Comparison of ENCODE assay signal across 9 mouse cellular contexts in the genomic region with DNA sequence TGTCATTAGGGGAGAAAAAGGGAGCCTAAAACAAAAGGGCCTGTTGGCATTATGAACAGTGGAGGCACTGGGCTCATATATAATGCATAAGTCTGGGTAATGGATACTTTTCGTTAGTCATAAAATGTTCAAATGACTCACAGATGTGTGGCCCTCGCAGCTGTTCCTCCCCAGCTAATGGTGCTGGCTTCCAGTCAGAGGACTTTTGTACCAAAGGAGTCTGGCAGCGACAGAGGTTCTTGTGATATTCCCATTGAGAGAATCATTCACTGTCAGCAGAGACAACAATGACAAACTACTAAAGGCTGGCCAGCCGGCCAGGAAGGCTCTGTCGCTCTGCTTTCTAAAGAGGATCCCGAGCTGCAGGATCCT. TPM values are rescaled to one million over a fixed set of nuclear protein-coding genes. Genes with fewer than 3 reads are reported as not detected.
DNase-seq lines count a peak whose midpoint lies in the region; ATAC-seq lines count a peak whose summit lies in the region.
"Had no signal": no experiment of that assay in that cellular context is flagged by ENCODE, and none has a peak within 500 bp of the region (broad histone marks: within the 10 kb centered on the region; RNA-seq: fewer than 3 reads in every experiment).

No protein-coding gene starts in this region.

- DNase-seq in heart, adult 11 months = peak; percentile 87
- peak; percentile 68 for DNase-seq in adrenal gland, postnatal 14 days
- DNase-seq in heart, postnatal 4 days = peak; percentile 14
- DNase-seq in cerebellum, adult 8-10 months = no peak
- no peak for DNase-seq in liver, embryonic 11.5 days (ENCODE audit: low spot score)
- DNase-seq in lung, postnatal 14 days = no peak

- no peak overlapping the region for H3K9ac ChIP-seq in heart, embryonic 11.5 days (ENCODE audit: low read depth, low read length)
- peak overlapping the region; percentile 26; the same call in 1 of the 2 replicates for H3K9ac ChIP-seq in limb, embryonic 13.5 days
- no peak overlapping the region for H3K9ac ChIP-seq in liver, embryonic 11.5 days (ENCODE audit: low read depth, low read length)
- H3K9ac ChIP-seq: liver, embryonic 15.5 days had no signal

- 35% methylated on average over 6 of the region's 6 CpGs for WGBS in heart, embryonic 11.5 days (ENCODE audit: insufficient replicate concordance)
- 23% methylated on average over 6 of the region's 6 CpGs for WGBS in limb, embryonic 13.5 days
- WGBS in liver, embryonic 11.5 days = 52% methylated on average over 6 of the region's 6 CpGs

- no peak for ATAC-seq in heart, embryonic 11.5 days (replicated peaks; ENCODE audit: insufficient number of reproducible peaks, low FRiP score, low TSS enrichment)
- peak; percentile 83 for ATAC-seq in limb, embryonic 13.5 days (ENCODE audit: low FRiP score, low read depth)
- ATAC-seq in liver, embryonic 11.5 days (replicated peaks; ENCODE audit: low FRiP score) = no peak

- H3K27ac ChIP-seq in heart, embryonic 11.5 days (ENCODE audit: low read depth, low read length) = no peak overlapping the region
- H3K27ac ChIP-seq in limb, embryonic 13.5 days = peak overlapping the region; percentile 87
- H3K27ac ChIP-seq in liver, embryonic 11.5 days (ENCODE audit: low read depth, low read length) = no peak overlapping the region
- H3K27ac ChIP-seq: liver, embryonic 15.5 days had no signal

- no peak overlapping the region for H3K4me2 ChIP-seq in heart, embryonic 11.5 days
- no peak overlapping the region for H3K4me2 ChIP-seq in limb, embryonic 13.5 days (replicated peaks)
- no peak overlapping the region for H3K4me2 ChIP-seq in liver, embryonic 11.5 days
- H3K4me2 ChIP-seq: liver, embryonic 15.5 days had no signal

- no peaks in the 10 kb centered on the region for H3K36me3 ChIP-seq in heart, embryonic 11.5 days (ENCODE audit: control insufficient read depth, insufficient read depth, low read length)
- H3K36me3 ChIP-seq in limb, embryonic 13.5 days = no peaks in the 10 kb centered on the region
- no peaks in the 10 kb centered on the region for H3K36me3 ChIP-seq in liver, embryonic 11.5 days (ENCODE audit: control insufficient read depth, insufficient read depth, low read length)
- H3K36me3 ChIP-seq: liver, embryonic 15.5 days had no signal

- H3K27me3 ChIP-seq in heart, embryonic 11.5 days (ENCODE audit: control insufficient read depth, insufficient read depth, low read length) = no peaks in the 10 kb centered on the region
- no peaks in the 10 kb centered on the region for H3K27me3 ChIP-seq in limb, embryonic 13.5 days
- no peaks in the 10 kb centered on the region for H3K27me3 ChIP-seq in liver, embryonic 11.5 days (replicated peaks; ENCODE audit: control insufficient read depth, insufficient read depth, low read length)
- H3K27me3 ChIP-seq: liver, embryonic 15.5 days had no signal

- no peaks in the 10 kb centered on the region for H3K9me3 ChIP-seq in heart, embryonic 11.5 days (replicated peaks; ENCODE audit: control insufficient read depth, low read length)
- H3K9me3 ChIP-seq in limb, embryonic 13.5 days = no peaks in the 10 kb centered on the region
- no peaks in the 10 kb centered on the region; the same call in 1 of the 2 replicates for H3K9me3 ChIP-seq in liver, embryonic 11.5 days (ENCODE audit: control insufficient read depth, low read length)
- H3K9me3 ChIP-seq: liver, embryonic 15.5 days had no signal

- peaks cover 6% of the 10 kb centered on the region; the same call in 1 of the 2 replicates for H3K4me1 ChIP-seq in heart, embryonic 11.5 days (ENCODE audit: control insufficient read depth, insufficient read depth, low read length)
- H3K4me1 ChIP-seq in limb, embryonic 13.5 days = peaks cover 35% of the 10 kb centered on the region
- no peaks in the 10 kb centered on the region for H3K4me1 ChIP-seq in liver, embryonic 11.5 days (replicated peaks; ENCODE audit: control insufficient read depth, insufficient read depth, low read length)
- H3K4me1 ChIP-seq: liver, embryonic 15.5 days had no signal

- H3K4me3 ChIP-seq in heart, embryonic 11.5 days (ENCODE audit: low read depth, low read length) = no peak overlapping the region
- H3K4me3 ChIP-seq in limb, embryonic 13.5 days = no peak overlapping the region
- H3K4me3 ChIP-seq in liver, embryonic 11.5 days (ENCODE audit: low read depth, low read length) = no peak overlapping the region
- H3K4me3 ChIP-seq: liver, embryonic 15.5 days had no signal

RNA-seq across cellular contexts. Expression of a gene that starts 21.5 kb away (rescaled TPM):
- polyA plus RNA-seq in heart, embryonic 11.5 days (2014; fragmentation: Nextera tagmentation; extraction: Ambion mirVana) = 528 and 531 TPM in 2 replicates
- total RNA-seq in adrenal gland, postnatal 14 days (2021) = 547 and 568 TPM in 2 replicates
- 100 to 1,000 TPM; 873 to 920 TPM for total RNA-seq in heart, postnatal 4 days (2021)
- 239 and 242 TPM in 2 replicates for polyA plus RNA-seq in limb, embryonic 13.5 days (2015; fragmentation: Nextera tagmentation; extraction: Ambion mirVana)
- 331 and 352 TPM in 2 replicates for polyA plus RNA-seq in liver, embryonic 11.5 days (2014; fragmentation: Nextera tagmentation; extraction: Ambion mirVana)

RNA-seq across cellular contexts. Expression of a gene that starts 21.7 kb away (rescaled TPM):
- polyA plus RNA-seq in heart, embryonic 11.5 days (2014; fragmentation: Nextera tagmentation; extraction: Ambion mirVana) = 20.5 and 22.2 TPM in 2 replicates
- total RNA-seq in adrenal gland, postnatal 14 days (2021) = 22.2 and 26.3 TPM in 2 replicates
- total RNA-seq in heart, postnatal 4 days (2021) = 10 to 100 TPM; 15.9 to 16.4 TPM
- polyA plus RNA-seq in limb, embryonic 13.5 days (2015; fragmentation: Nextera tagmentation; extraction: Ambion mirVana) = 38.3 and 41.4 TPM in 2 replicates
- 65.1 and 70.4 TPM in 2 replicates for polyA plus RNA-seq in liver, embryonic 11.5 days (2014; fragmentation: Nextera tagmentation; extraction: Ambion mirVana)

RNA-seq across cellular contexts. Expression of a gene that starts 23.1 kb away (rescaled TPM):
- polyA plus RNA-seq in heart, embryonic 11.5 days (2014; fragmentation: Nextera tagmentation; extraction: Ambion mirVana) = 19.8 and 20.4 TPM in 2 replicates
- total RNA-seq in adrenal gland, postnatal 14 days (2021) = 21.4 and 22.1 TPM in 2 replicates
- total RNA-seq in heart, postnatal 4 days (2021) = 10 to 100 TPM; 17.0 to 17.9 TPM
- polyA plus RNA-seq in limb, embryonic 13.5 days (2015; fragmentation: Nextera tagmentation; extraction: Ambion mirVana) = 30.4 and 37.7 TPM in 2 replicates
- 25.4 and 25.8 TPM in 2 replicates for polyA plus RNA-seq in liver, embryonic 11.5 days (2014; fragmentation: Nextera tagmentation; extraction: Ambion mirVana)

Comparison
In these comparisons a context has a peak if more than half of its experiments do, and no peak if none do; other contexts are left out.
1. DNase-seq: peak in heart, adult 11 months (single experiment), adrenal gland, postnatal 14 days (single experiment) and heart, postnatal 4 days (single experiment); none in cerebellum, adult 8-10 months (single experiment), liver, embryonic 11.5 days (single experiment) and lung, postnatal 14 days (single experiment).